Mouse (Mus musculus): ENCODE data around the gene Ccl2.

- no peak for TF ChIP-seq EP300 (IDR thresholded peaks at IDR 0.05; ENCODE audit: low read depth in 1 of 2, low read length in 2 of 2)
- TF ChIP-seq ZNF384 (IDR thresholded peaks at IDR 0.05; ENCODE audit: low read depth, low read length): no peak
- TF ChIP-seq CHD1 (IDR thresholded peaks at IDR 0.05; ENCODE audit: low read depth, low read length): no peak
- TF ChIP-seq CTCF (IDR thresholded peaks at IDR 0.05 in 2 of 3, conservative IDR thresholded peaks at IDR 0.05 in 1 of 3; ENCODE audit: control insufficient read depth in 1 of 3, insufficient read depth in 1 of 3, low read depth in 2 of 3, low read length in 3 of 3, poor library complexity in 1 of 3, severe bottlenecking in 1 of 3): no peak
- no peak for TF ChIP-seq POLR2A (IDR thresholded peaks at IDR 0.05; ENCODE audit: control insufficient read depth in 1 of 2, insufficient read depth in 1 of 2, low read depth in 1 of 2, low read length in 2 of 2, poor library complexity in 1 of 2)
- TF ChIP-seq MAFK (IDR thresholded peaks at IDR 0.05; ENCODE audit: borderline replicate concordance, low read depth, low read length): no peak
- TF ChIP-seq GATA1 (IDR thresholded peaks at IDR 0.05; ENCODE audit: low read depth, low read length): no peak
- TF ChIP-seq UBTF (IDR thresholded peaks at IDR 0.05; ENCODE audit: borderline replicate concordance, insufficient read depth, low read depth, low read length): no peak
- no peak for TF ChIP-seq TCF12 (IDR thresholded peaks at IDR 0.05; ENCODE audit: low read depth, low read length)
- no peak for TF ChIP-seq SIN3A (IDR thresholded peaks at IDR 0.05; ENCODE audit: low read length)
- no peak for TF ChIP-seq USF1 (IDR thresholded peaks at IDR 0.05; ENCODE audit: low read depth, low read length)
- TF ChIP-seq MYC (IDR thresholded peaks at IDR 0.05; ENCODE audit: low read depth, low read length): no peak
Observed at GRCm38 (mm10) chr11:82072984-82073383, 37.6 kb downstream of the Ccl2 start.
